Mouse (Mus musculus): ENCODE data around the gene Efcab11. TPM values are rescaled to one million over a fixed set of nuclear protein-coding genes. Genes with fewer than 3 reads are reported as not detected.

Gene Efcab11
- total and polyA plus RNA-seq, 2 experiments from 2014 or later, result 4.3 to 4.7 TPM

GRCm38 (mm10) chr12:99716038-99716610 is 168.1 kb downstream of the Efcab11 start:
- DNase-seq (ENCODE audit: low spot score) (no peak), ATAC-seq (no peak)
- no peaks in the 10 kb centered on the region for H3K27me3 ChIP-seq (ENCODE audit: insufficient read depth, low read length)
- no peaks in the 10 kb centered on the region for H3K36me3 ChIP-seq (ENCODE audit: insufficient read depth, low read length)
- no peak overlapping the region for H3K4me3 ChIP-seq (ENCODE audit: low read length)
- no peak overlapping the region for H3K9ac ChIP-seq (replicated peaks; ENCODE audit: low read length)
- H3K27ac ChIP-seq, result no peak overlapping the region
- H3K9me3 ChIP-seq (ENCODE audit: low read length), result no peaks in the 10 kb centered on the region
- H3K4me2 ChIP-seq (ENCODE audit: low read depth, low read length), result no peak overlapping the region
- TF ChIP-seq CTCF (IDR thresholded peaks at IDR 0.05; ENCODE audit: low read depth), result no peak
- 69% methylated on average over 8 of the region's 8 CpGs for WGBS
- H3K4me1 ChIP-seq (ENCODE audit: insufficient read depth, low read length), result no peaks in the 10 kb centered on the region

- Histone ChIP-seq H3K9me3 (ENCODE audit: low read length) (no peaks in the 10 kb centered on the region), H3K9ac (replicated peaks; ENCODE audit: low read length) (no peak overlapping the region), H3K27ac (no peak overlapping the region), H3K4me1 (ENCODE audit: insufficient read depth, low read length) (no peaks in the 10 kb centered on the region), H3K27me3 (ENCODE audit: insufficient read depth, low read length) (no peaks in the 10 kb centered on the region), H3K36me3 (ENCODE audit: insufficient read depth, low read length) (no peaks in the 10 kb centered on the region), H3K4me3 (ENCODE audit: low read length) (no peak overlapping the region), H3K4me2 (ENCODE audit: low read depth, low read length) (no peak overlapping the region)
- ATAC-seq (no peak), DNase-seq (ENCODE audit: low spot score) (no peak)
- TF ChIP-seq CTCF (IDR thresholded peaks at IDR 0.05; ENCODE audit: low read depth), result no peak
- 60% methylated on average over 9 of the region's 9 CpGs for WGBS
Measured at GRCm38 (mm10) chr12:99715129-99716037, 168.9 kb downstream of the Efcab11 start.

GRCm38 (mm10) chr12:99712214-99712613 is 172.0 kb downstream of the Efcab11 start:
- ATAC-seq, result no peak
- Histone ChIP-seq H3K4me1 (ENCODE audit: insufficient read depth, low read length) (no peaks in the 10 kb centered on the region), H3K9me3 (ENCODE audit: low read length) (no peaks in the 10 kb centered on the region), H3K4me2 (ENCODE audit: low read depth, low read length) (no peak overlapping the region), H3K27me3 (ENCODE audit: insufficient read depth, low read length) (no peaks in the 10 kb centered on the region), H3K36me3 (ENCODE audit: insufficient read depth, low read length) (no peaks in the 10 kb centered on the region), H3K9ac (replicated peaks; ENCODE audit: low read length) (no peak overlapping the region), H3K4me3 (ENCODE audit: low read length) (no peak overlapping the region), H3K27ac (no peak overlapping the region; the same call in 1 of the 2 replicates)
- TF ChIP-seq CTCF (IDR thresholded peaks at IDR 0.05; ENCODE audit: low read depth), result no peak
- DNase-seq (ENCODE audit: low spot score), result no peak
- 32% methylated on average over 5 of the region's 5 CpGs for WGBS

GRCm38 (mm10) chr12:99702248-99702647 is 182.0 kb downstream of the Efcab11 start:
- Histone ChIP-seq H3K9ac (replicated peaks; ENCODE audit: low read length) (no peak overlapping the region), H3K36me3 (ENCODE audit: insufficient read depth, low read length) (no peaks in the 10 kb centered on the region), H3K27me3 (ENCODE audit: insufficient read depth, low read length) (no peaks in the 10 kb centered on the region), H3K27ac (no peak overlapping the region), H3K4me2 (ENCODE audit: low read depth, low read length) (no peak overlapping the region), H3K4me1 (ENCODE audit: insufficient read depth, low read length) (no peaks in the 10 kb centered on the region), H3K9me3 (ENCODE audit: low read length) (no peaks in the 10 kb centered on the region), H3K4me3 (ENCODE audit: low read length) (no peak overlapping the region)
- no peak for TF ChIP-seq CTCF (IDR thresholded peaks at IDR 0.05; ENCODE audit: low read depth)
- DNase-seq (ENCODE audit: low spot score), result no peak
- no peak for ATAC-seq
- WGBS, result 83% methylated on average over 8 of the region's 8 CpGs

GRCm38 (mm10) chr12:99700380-99700779 is 183.9 kb downstream of the Efcab11 start:
- H3K27me3 ChIP-seq (ENCODE audit: insufficient read depth, low read length), result no peaks in the 10 kb centered on the region
- TF ChIP-seq CTCF (IDR thresholded peaks at IDR 0.05; ENCODE audit: low read depth), result no peak
- ATAC-seq (no peak), DNase-seq (ENCODE audit: low spot score) (peak; percentile 18)
- H3K36me3 ChIP-seq (ENCODE audit: insufficient read depth, low read length), result no peaks in the 10 kb centered on the region
- no peak overlapping the region for H3K9ac ChIP-seq (replicated peaks; ENCODE audit: low read length)
- no peak overlapping the region for H3K4me3 ChIP-seq (ENCODE audit: low read length)
- no peaks in the 10 kb centered on the region for H3K4me1 ChIP-seq (ENCODE audit: insufficient read depth, low read length)
- no peak overlapping the region for H3K4me2 ChIP-seq (ENCODE audit: low read depth, low read length)
- no peaks in the 10 kb centered on the region for H3K9me3 ChIP-seq (ENCODE audit: low read length)
- WGBS, result 68% methylated on average over 7 of the region's 7 CpGs
- H3K27ac ChIP-seq, result no peak overlapping the region

- DNase-seq (ENCODE audit: low spot score), result no peak
- Histone ChIP-seq H3K27ac (no peak overlapping the region), H3K9me3 (ENCODE audit: low read length) (no peaks in the 10 kb centered on the region), H3K27me3 (ENCODE audit: insufficient read depth, low read length) (no peaks in the 10 kb centered on the region), H3K36me3 (ENCODE audit: insufficient read depth, low read length) (no peaks in the 10 kb centered on the region), H3K4me3 (ENCODE audit: low read length) (no peak overlapping the region), H3K9ac (replicated peaks; ENCODE audit: low read length) (no peak overlapping the region), H3K4me2 (ENCODE audit: low read depth, low read length) (no peak overlapping the region), H3K4me1 (ENCODE audit: insufficient read depth, low read length) (no peaks in the 10 kb centered on the region)
- ATAC-seq, result no peak
- no peak for TF ChIP-seq CTCF (IDR thresholded peaks at IDR 0.05; ENCODE audit: low read depth)
- 83% methylated on average over 5 of the region's 5 CpGs for WGBS
Measured at GRCm38 (mm10) chr12:99699379-99700023, 184.7 kb downstream of the Efcab11 start.
